Mouse (Mus musculus) small intestine, adult 2 months (tissue): ENCODE measurements around the gene Gm5475. TPM values are rescaled to one million over a fixed set of nuclear protein-coding genes. Genes with fewer than 3 reads are reported as not detected.
A peak's percentile ranks its signal among the peaks of the same experiment; 100 is the strongest.

ENCODE experiments used
- H3K27ac ChIP-seq: fragments of 200-500 bp; 2 replicates; pipeline ENCODE4 v1.5.1; 2012; ENCODE audit warnings: low read depth, low read length, control low read depth, inconsistent platforms; ENCODE audit not compliant: insufficient read depth
- H3K27me3 ChIP-seq: fragments of 200-500 bp; 2 replicates; pipeline ENCODE4 v1.6.1; 2012; ENCODE audit warnings: mild to moderate bottlenecking, moderate library complexity, low read length, inconsistent platforms; ENCODE audit not compliant: control insufficient read depth, insufficient read depth
- H3K36me3 ChIP-seq: fragments of 200-500 bp; 2 replicates; pipeline ENCODE4 v1.6.1; 2012; ENCODE audit warnings: mild to moderate bottlenecking, low read length, control low read depth, inconsistent platforms; ENCODE audit not compliant: control insufficient read depth, insufficient read depth
- H3K4me1 ChIP-seq: fragments of 200-500 bp; 2 replicates; pipeline ENCODE4 v1.6.1; 2012; ENCODE audit warnings: low read length, inconsistent platforms, mixed read lengths; ENCODE audit not compliant: control insufficient read depth, insufficient read depth, insufficient read length
- H3K4me3 ChIP-seq: fragments of 200-500 bp; 2 replicates; pipeline ENCODE4 v1.5.1; 2012; ENCODE audit warnings: low read depth, mild to moderate bottlenecking, control low read depth, inconsistent platforms, low read length, moderate library complexity
- CTCF ChIP-seq: fragments of 200-500 bp; IDR thresholded peaks from 2 replicates; pipeline ENCODE4 v1.5.1; 2012; ENCODE audit warnings: low read depth, mild to moderate bottlenecking, control low read depth, inconsistent platforms, low read length, moderate library complexity, mixed read lengths; ENCODE audit not compliant: insufficient replicate concordance, insufficient read length; ENCODE audit errors: extremely low read depth
- POLR2A ChIP-seq: fragments of 200-500 bp; IDR thresholded peaks from 2 replicates; pipeline ENCODE4 v1.6.1; 2012; ENCODE audit warnings: low read depth, mild to moderate bottlenecking, control low read depth, inconsistent platforms, low read length, moderate library complexity
- WGBS: fragments of 180-500 bp; shearing (Covaris S2); methylation state at CpG from one replicate; pipeline ENCODE4 v1.1.7; 2018; 5-methylcytosine and 5-hydroxymethylcytosine counted together
- polyA plus RNA-seq: library from polyadenylated mRNA; depleted of rRNA; stranded (reverse); fragments of >200 nt; gene quantifications from 2 replicates; pipeline ENCODE4 v1.2.3, GENCODE M21; 2012

Gm5475 gene
- polyA plus RNA-seq, 1 experiment, result 0.13 TPM

DNA sequence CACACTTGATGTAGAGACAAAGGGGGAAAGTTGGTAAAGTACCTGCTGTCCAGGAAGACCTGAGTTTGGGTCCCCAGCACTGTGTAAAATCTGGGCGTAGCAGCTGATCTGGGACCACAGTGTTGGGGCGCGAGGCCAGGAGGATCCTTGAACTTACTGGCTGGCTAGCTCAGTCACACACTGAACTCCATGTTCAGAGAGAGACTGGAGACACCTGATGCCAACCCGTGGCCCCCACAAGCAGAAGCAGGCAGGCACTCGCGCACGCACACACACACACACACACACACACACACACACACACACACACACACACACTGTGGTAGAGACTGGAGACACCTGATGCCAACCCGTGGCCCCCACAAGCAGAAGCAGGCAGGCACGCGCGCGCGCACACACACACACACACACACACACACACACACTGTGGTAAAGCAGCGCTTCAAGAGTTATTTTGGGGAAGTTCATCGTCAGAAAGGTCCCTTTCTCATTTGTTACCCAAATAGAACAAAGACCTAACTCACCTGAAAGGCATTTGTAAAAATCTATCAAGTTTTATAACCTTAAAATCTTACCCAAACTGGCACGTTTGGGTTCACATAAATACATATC is 33.6 kb upstream of the Gm5475 start:
- no peaks in the 10 kb centered on the region for H3K27me3 ChIP-seq
- WGBS, result 77% methylated on average over 16 of the region's 16 CpGs
- no peak for TF ChIP-seq CTCF
- no peak for TF ChIP-seq POLR2A
- H3K27ac ChIP-seq, result no peak overlapping the region
- H3K4me1 ChIP-seq, result no peaks in the 10 kb centered on the region
- peaks cover 8% of the 10 kb centered on the region for H3K36me3 ChIP-seq
- no peak overlapping the region for H3K4me3 ChIP-seq

DNA sequence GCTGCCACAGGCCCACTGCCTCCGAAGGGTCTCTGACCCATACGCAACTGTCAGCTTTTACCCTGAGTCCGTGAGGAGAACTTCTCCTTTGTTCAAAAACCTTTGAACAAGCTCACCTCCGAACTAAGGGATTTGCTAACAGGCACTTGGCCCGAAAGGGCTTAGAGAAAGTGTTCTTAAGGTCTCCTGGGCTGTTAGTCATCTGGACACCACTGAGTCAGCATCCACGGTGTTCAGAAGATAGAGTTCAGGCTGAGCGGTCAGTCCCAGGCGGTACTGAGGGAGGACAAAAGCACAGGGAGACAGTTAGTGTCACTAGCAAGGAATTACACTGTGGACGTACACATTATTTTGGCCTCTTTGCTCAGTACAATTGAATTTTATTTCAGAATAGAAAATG is 33.1 kb upstream of the Gm5475 start:
- Histone ChIP-seq H3K27me3 (no peaks in the 10 kb centered on the region), H3K4me1 (no peaks in the 10 kb centered on the region), H3K27ac (no peak overlapping the region), H3K36me3 (peaks cover 13% of the 10 kb centered on the region), H3K4me3 (no peak overlapping the region)
- TF ChIP-seq CTCF (no peak), POLR2A (no peak)
- 87% methylated on average over 9 of the region's 9 CpGs for WGBS

DNA sequence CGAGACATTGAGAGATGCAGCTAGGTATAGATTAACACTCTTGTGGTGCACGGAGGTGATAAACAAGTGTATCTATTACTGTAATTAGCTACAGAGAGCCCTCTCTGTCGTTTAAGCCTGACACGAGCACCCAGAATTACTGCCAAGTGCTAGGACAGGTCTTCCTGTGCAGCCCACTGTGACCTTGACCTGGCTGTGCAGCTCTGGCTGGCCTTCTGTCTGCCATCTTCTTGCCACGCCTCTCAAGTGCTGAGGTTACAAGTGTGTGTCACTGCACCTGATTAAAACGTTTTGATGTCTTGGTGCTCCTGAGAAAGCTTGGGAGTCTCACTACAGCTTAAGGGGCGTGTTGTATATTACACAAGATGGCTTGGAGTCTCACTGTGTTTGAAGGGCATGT is 30.9 kb upstream of the Gm5475 start:
- H3K4me1 ChIP-seq, result no peaks in the 10 kb centered on the region
- TF ChIP-seq CTCF (no peak), POLR2A (no peak)
- 68% methylated on average over 7 of the region's 7 CpGs for WGBS
- no peak overlapping the region for H3K27ac ChIP-seq
- no peaks in the 10 kb centered on the region for H3K27me3 ChIP-seq
- peaks cover 29% of the 10 kb centered on the region for H3K36me3 ChIP-seq
- no peak overlapping the region for H3K4me3 ChIP-seq

DNA sequence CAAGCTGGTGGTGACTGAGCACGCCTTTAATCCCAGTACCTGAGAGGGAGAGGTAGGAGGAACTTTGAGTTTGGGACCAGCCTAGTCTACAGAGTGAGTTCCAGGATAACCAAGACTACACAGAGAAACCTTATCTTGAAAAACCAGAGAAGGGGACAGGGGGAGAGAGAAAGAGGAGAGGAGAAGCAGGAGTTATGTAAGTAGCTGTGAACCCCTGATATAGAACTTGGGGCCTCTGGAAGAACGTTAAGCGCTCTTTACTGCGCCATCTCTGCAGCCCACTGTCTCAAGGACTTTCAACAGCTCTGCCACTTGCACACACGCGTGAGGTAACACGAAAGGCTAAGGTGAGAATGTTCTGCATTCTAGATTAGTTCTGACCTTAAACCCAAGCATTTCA is 30.3 kb upstream of the Gm5475 start:
- H3K27ac ChIP-seq, result no peak overlapping the region
- H3K4me1 ChIP-seq, result no peaks in the 10 kb centered on the region
- H3K36me3 ChIP-seq, result peaks cover 34% of the 10 kb centered on the region
- H3K4me3 ChIP-seq, result no peak overlapping the region
- TF ChIP-seq CTCF, result no peak
- TF ChIP-seq POLR2A, result no peak
- no peaks in the 10 kb centered on the region for H3K27me3 ChIP-seq
- WGBS, result 91% methylated on average over 7 of the region's 7 CpGs

DNA sequence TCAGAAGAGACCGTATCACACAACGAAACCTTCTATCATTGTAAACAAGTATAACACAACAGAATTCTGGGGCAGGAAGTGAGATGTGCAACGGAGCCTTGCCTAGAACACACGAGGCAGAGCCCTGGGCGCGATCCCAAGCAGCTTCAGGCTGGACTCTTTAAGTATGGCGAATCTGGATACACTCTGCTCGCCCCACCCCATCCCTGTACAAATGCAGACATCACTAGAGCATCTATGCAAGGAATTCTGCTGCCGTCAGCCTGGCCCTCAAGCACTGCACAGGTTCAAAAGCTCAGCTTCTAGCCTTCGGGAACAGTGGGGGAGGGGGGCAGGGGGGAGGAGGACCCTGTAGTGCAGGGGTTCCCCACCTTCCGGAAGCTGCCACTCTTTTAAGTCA is 28.9 kb upstream of the Gm5475 start:
- no peak overlapping the region for H3K4me3 ChIP-seq
- no peak overlapping the region for H3K27ac ChIP-seq
- peaks cover 47% of the 10 kb centered on the region for H3K36me3 ChIP-seq
- 87% methylated on average over 11 of the region's 11 CpGs for WGBS
- TF ChIP-seq CTCF, result no peak
- no peak for TF ChIP-seq POLR2A
- H3K4me1 ChIP-seq, result no peaks in the 10 kb centered on the region
- no peaks in the 10 kb centered on the region for H3K27me3 ChIP-seq

DNA sequence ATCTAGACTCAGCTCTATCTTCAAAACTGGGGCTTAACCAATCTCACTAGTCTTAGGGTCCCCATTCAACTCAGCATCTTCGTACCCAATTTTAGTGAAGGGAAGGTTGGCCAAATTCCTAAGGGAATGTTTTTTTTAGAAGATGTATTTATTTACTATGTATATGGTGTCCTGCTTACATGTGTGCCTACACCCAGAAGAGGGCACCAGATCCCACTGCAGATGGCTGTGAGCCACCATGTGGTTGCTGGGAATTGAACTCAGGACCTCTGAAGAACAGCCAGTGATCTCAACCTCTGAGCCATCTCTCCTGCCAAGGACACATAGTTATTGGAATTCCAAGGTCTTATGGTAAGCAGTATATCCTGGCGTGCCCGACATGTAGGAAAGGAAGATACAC is 26.4 kb upstream of the Gm5475 start:
- no peaks in the 10 kb centered on the region for H3K4me1 ChIP-seq
- 97% methylated on average over 3 of the region's 3 CpGs for WGBS
- H3K4me3 ChIP-seq, result no peak overlapping the region
- no peak for TF ChIP-seq POLR2A
- 0 out of 2 replicates have a peak, but pooled peaks have one; percentile 3 for TF ChIP-seq CTCF
- no peak overlapping the region for H3K27ac ChIP-seq
- no peaks in the 10 kb centered on the region for H3K27me3 ChIP-seq
- H3K36me3 ChIP-seq, result peaks cover 72% of the 10 kb centered on the region

DNA sequence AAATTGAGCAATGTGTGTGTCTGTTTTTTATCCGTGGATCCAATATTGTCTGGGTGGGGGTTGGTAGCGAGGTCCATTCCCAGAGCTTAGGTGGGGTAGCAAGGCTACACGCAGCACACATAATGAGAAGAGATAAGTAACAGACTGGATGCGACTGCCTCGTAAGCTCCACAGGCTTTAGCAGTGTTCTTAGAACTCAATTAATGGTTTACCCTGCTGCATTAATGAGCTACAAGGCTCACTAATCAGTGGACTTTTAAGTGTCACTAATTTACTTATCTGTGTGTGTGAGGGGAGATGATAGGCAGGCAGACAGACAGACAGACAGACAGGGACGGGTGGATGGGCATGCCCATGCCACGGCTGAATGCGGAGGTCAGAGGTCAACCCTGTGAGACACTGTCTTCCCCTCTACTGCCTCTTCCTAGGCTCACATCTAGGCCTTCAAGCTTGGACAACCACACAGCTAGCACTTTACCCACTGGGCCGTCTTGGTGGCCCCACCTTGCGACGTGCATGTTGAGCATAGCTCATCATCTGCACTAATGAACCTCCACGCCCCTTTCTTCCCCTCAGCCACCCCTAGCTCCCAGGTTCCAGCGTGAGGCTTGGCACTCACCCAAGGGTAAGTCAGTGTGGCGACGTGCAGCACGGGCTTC is 21.2 kb upstream of the Gm5475 start:
- 52% methylated on average over 16 of the region's 16 CpGs for WGBS
- H3K36me3 ChIP-seq, result peaks cover 89% of the 10 kb centered on the region
- no peak overlapping the region for H3K4me3 ChIP-seq
- no peaks in the 10 kb centered on the region for H3K27me3 ChIP-seq
- no peak overlapping the region for H3K27ac ChIP-seq
- H3K4me1 ChIP-seq, result peaks cover 16% of the 10 kb centered on the region
- TF ChIP-seq CTCF, result no peak
